Mouse (Mus musculus) testis, adult 2 months (tissue): ENCODE measurements around the gene Sh3rf1.

Experiments
- CTCF ChIP-seq: fragments of 200-500 bp; IDR thresholded peaks from 2 replicates; pipeline ENCODE4 v1.5.1; 2012; ENCODE audit warnings: low read depth, mild to moderate bottlenecking, inconsistent platforms, low read length, moderate library complexity; ENCODE audit not compliant: control insufficient read depth, insufficient read depth, insufficient replicate concordance
- POLR2A ChIP-seq: fragments of 200-500 bp; IDR thresholded peaks from 2 replicates; pipeline ENCODE4 v1.6.1; 2012; ENCODE audit warnings: low read depth, mild to moderate bottlenecking, inconsistent platforms, low read length, moderate library complexity; ENCODE audit not compliant: control insufficient read depth

GRCm38 (mm10) chr8:61442988-61443387, 219.3 kb downstream of the Sh3rf1 start:
- no peak for TF ChIP-seq CTCF
- TF ChIP-seq POLR2A = no peak
